Mouse (Mus musculus): ENCODE measurements around the gene Cdc34.

DNA sequence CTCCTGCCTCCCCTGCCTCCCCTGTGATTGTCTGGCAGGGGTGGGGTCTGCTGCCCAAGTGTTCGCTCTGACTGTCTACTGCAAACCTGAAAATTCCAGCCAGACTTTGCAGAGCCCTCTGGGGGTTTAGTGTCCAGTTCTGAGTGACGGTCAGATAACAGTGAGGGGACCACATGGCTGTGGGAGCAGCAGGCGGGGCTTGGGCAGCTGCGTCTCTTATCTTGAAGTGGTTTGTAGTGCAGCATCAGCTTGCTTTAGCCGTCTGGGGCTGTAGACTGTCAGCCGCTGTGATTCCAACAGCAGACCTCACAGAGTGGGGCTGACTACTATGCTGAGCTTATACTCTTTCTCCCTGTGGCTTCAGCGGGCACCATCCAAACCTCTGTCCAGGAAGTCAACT lies 27.3 kb downstream of the Cdc34 start:
- TF ChIP-seq CTCF (IDR thresholded peaks at IDR 0.05; ENCODE audit: low read depth) (no peak), EP300 (IDR thresholded peaks at IDR 0.05; ENCODE audit: low read depth) (no peak)
